Mouse (Mus musculus): ENCODE measurements around the gene Sap30bp. TPM values are rescaled to one million over a fixed set of nuclear protein-coding genes. Genes with fewer than 3 reads are reported as not detected.

Sap30bp gene
- polyA plus RNA-seq, 1 experiment from 2014 or later, result 52.5 TPM

GRCm38 (mm10) chr11:115971016-115971415 lies 37.9 kb downstream of the Sap30bp start:
- peaks cover 25% of the 10 kb centered on the region for H3K4me1 ChIP-seq (replicated peaks)
- no peak for DNase-seq (ENCODE audit: low spot score)
- peaks cover 33% of the 10 kb centered on the region for H3K27me3 ChIP-seq (ENCODE audit: insufficient read depth, poor library complexity, severe bottlenecking)
- peaks cover 14% of the 10 kb centered on the region for H3K36me3 ChIP-seq
- H3K9me3 ChIP-seq, result no peaks in the 10 kb centered on the region
- WGBS, result 77% methylated on average over 6 of the region's 6 CpGs
- no peak overlapping the region for H3K4me3 ChIP-seq
- no peak overlapping the region for H3K27ac ChIP-seq

DNA sequence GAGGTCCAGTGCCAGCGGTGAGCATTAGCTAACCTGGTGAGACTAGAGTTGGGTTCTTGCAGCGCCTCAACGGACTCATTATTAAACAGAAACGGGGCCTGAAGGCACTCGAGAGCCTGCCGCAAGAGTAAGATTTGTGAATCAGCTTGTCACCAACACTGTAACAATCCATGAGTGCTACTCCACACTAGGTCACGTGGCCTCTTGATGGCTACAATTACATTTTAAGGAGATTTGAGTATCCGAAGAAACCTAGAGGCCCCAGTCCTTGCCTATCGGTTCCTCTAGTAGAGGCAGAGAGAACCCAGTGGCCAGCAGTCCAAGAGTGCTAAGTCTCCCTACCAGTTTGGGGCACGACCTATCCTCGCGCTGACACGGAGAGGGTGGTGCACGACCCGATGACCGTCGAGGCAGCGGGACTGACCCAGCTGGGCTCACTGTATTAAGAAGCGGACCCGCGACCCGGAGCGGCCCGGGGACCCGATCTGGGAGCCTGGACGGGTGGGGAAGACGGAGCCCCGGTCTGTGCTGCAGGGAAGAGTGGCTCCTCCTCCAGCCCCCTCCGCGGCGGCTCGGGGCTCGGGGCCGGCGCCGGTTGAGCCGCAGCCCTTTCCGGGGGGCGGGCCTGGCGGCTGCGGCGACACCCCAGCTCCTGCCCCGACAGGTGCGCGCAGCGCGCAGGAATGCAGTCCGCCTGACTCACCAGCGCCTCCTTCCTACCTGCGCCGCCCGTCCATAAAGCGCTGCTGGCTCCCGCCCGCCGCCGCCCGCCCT lies 41.4 kb downstream of the Sap30bp start, which contains the start of gene Itgb4:
TSS of gene Itgb4 (plus strand) at position 401 of the 774 bp plus-strand sequence.
- peak; percentile 29 for DNase-seq (ENCODE audit: low spot score)
- peak within 1 kb of the TSS; percentile 64; the same call in 1 of the 2 replicates for H3K27ac ChIP-seq
- no peaks in the 10 kb centered on the region for H3K36me3 ChIP-seq
- peaks cover 66% of the 10 kb centered on the region for H3K27me3 ChIP-seq (ENCODE audit: insufficient read depth, poor library complexity, severe bottlenecking)
- H3K9me3 ChIP-seq, result no peaks in the 10 kb centered on the region
- peak within 1 kb of the TSS; percentile 52 for H3K4me3 ChIP-seq
- 10% methylated on average over 58 of the region's 58 CpGs for WGBS
- peaks cover 25% of the 10 kb centered on the region for H3K4me1 ChIP-seq (replicated peaks)

GRCm38 (mm10) chr11:115975083-115975420 lies 42.0 kb downstream of the Sap30bp start:
- peaks cover 67% of the 10 kb centered on the region for H3K27me3 ChIP-seq (ENCODE audit: insufficient read depth, poor library complexity, severe bottlenecking)
- H3K4me1 ChIP-seq (replicated peaks), result peaks cover 25% of the 10 kb centered on the region
- H3K4me3 ChIP-seq, result peak overlapping the region; percentile 52
- 4% methylated on average over 18 of the region's 18 CpGs for WGBS
- no peak for DNase-seq (ENCODE audit: low spot score)
- H3K27ac ChIP-seq, result peak overlapping the region; percentile 64; the same call in 1 of the 2 replicates
- H3K9me3 ChIP-seq, result no peaks in the 10 kb centered on the region
- no peaks in the 10 kb centered on the region for H3K36me3 ChIP-seq

DNA sequence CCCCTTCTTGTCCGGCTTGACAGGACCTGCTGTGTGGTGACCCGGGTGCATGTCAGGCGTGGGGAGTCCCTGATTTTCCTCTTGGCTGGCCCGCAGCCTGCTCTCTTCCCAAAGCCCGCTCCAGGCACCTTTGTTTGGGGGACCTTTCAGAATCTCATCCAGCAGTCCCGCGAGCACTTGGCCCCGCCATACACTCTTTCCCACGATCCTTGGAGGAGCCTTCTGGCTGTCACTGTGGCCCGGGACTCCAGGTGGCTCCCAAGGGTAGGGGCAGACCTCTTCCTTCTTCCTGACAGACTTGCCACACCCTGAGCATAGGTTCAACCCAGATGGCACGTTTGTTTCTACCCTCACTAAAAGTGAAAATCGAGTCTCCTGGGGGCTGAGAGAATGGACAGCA lies 42.5 kb downstream of the Sap30bp start:
- 32% methylated on average over 12 of the region's 12 CpGs for WGBS

DNA sequence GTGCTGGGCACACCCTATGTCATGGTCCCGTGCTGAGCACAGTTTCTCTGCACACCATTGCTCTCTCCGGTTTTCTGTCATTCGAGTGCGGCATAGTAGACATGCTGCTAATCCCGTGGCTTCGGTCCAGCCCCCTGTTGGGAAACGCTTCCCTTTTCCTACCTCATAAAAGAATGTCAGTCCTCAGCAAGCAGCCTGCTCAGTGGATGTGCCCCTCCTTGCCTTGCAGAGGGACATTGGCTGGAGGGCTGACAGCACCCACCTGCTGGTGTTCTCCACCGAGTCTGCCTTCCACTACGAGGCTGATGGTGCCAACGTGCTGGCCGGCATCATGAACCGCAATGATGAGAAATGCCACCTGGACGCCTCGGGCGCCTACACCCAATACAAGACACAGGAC lies 49.4 kb downstream of the Sap30bp start:
- 92% methylated on average over 15 of the region's 15 CpGs for WGBS
- H3K36me3 ChIP-seq, result no peaks in the 10 kb centered on the region
- peaks cover 37% of the 10 kb centered on the region for H3K27me3 ChIP-seq (ENCODE audit: insufficient read depth, poor library complexity, severe bottlenecking)
- H3K4me1 ChIP-seq (replicated peaks), result 0 out of 2 replicates have a peak, but pooled peaks cover 2% of the 10 kb centered on the region
- no peak for DNase-seq (ENCODE audit: low spot score)
- H3K9me3 ChIP-seq, result no peaks in the 10 kb centered on the region
- no peak overlapping the region for H3K27ac ChIP-seq
- H3K4me3 ChIP-seq, result no peak overlapping the region

More for the DNA sequence above, 42.5 kb downstream of the Sap30bp start:
- H3K36me3 ChIP-seq, result no peaks in the 10 kb centered on the region
- peaks cover 67% of the 10 kb centered on the region for H3K27me3 ChIP-seq (ENCODE audit: insufficient read depth, poor library complexity, severe bottlenecking)
- peaks cover 22% of the 10 kb centered on the region for H3K4me1 ChIP-seq (replicated peaks)
- no peak for DNase-seq (ENCODE audit: low spot score)
- peak overlapping the region; percentile 52; the same call in 1 of the 2 replicates for H3K4me3 ChIP-seq
- no peaks in the 10 kb centered on the region for H3K9me3 ChIP-seq
- H3K27ac ChIP-seq, result no peak overlapping the region

- 85% methylated on average over 8 of the region's 8 CpGs for WGBS
- H3K27ac ChIP-seq, result no peak overlapping the region
- H3K9me3 ChIP-seq, result no peaks in the 10 kb centered on the region
- H3K4me3 ChIP-seq, result no peak overlapping the region; the same call in 1 of the 2 replicates
- H3K27me3 ChIP-seq (ENCODE audit: insufficient read depth, poor library complexity, severe bottlenecking), result peaks cover 31% of the 10 kb centered on the region
- no peaks in the 10 kb centered on the region for H3K36me3 ChIP-seq
- 0 out of 2 replicates have a peak, but pooled peaks cover 4% of the 10 kb centered on the region for H3K4me1 ChIP-seq (replicated peaks)
- no peak for DNase-seq (ENCODE audit: low spot score)
These were observed 50.2 kb downstream of the Sap30bp start for GRCm38 (mm10) chr11:115983291-115983690.

- 27% methylated on average over 15 of the region's 15 CpGs for WGBS
- 0 out of 2 replicates have a peak overlapping the region, but pooled peaks have one; percentile 31 for H3K27ac ChIP-seq
These were observed 56.6 kb downstream of the Sap30bp start for GRCm38 (mm10) chr11:115989686-115990085.

DNA sequence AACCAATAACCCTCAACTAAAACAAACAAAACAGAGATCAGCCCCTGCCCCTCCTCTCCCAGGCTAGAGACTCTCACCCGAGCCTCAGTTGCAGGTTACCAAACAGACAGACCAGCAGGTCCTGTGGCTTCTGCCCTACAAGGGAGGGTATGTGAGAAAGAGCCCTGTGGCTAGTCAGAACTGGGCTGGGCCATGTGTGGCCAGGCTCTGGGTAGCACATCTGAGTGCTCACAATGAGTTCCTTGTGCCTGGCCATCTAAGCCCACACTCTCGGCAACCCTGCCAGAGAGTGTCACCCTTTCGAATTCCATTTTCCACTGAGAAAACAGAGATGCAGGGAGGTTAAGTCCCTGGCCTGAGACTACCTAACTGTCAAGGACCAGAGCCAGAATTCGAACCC lies 59.0 kb downstream of the Sap30bp start:
- WGBS, result 62% methylated on average over 4 of the region's 4 CpGs
- Histone ChIP-seq H3K27ac (no peak overlapping the region), H3K4me3 (no peak overlapping the region), H3K27me3 (ENCODE audit: insufficient read depth, poor library complexity, severe bottlenecking) (peaks cover 27% of the 10 kb centered on the region), H3K9me3 (no peaks in the 10 kb centered on the region), H3K4me1 (replicated peaks) (peaks cover 15% of the 10 kb centered on the region; the same call in 1 of the 2 replicates), H3K36me3 (no peaks in the 10 kb centered on the region)
- DNase-seq (ENCODE audit: low spot score), result no peak

More at GRCm38 (mm10) chr11:115989686-115990085, 56.6 kb downstream of the Sap30bp start:
- no peak for DNase-seq (ENCODE audit: low spot score)
- no peaks in the 10 kb centered on the region for H3K36me3 ChIP-seq
- H3K9me3 ChIP-seq, result no peaks in the 10 kb centered on the region
- H3K4me3 ChIP-seq, result peak overlapping the region; percentile 38
- peaks cover 30% of the 10 kb centered on the region for H3K27me3 ChIP-seq (ENCODE audit: insufficient read depth, poor library complexity, severe bottlenecking)
- peaks cover 15% of the 10 kb centered on the region; the same call in 1 of the 2 replicates for H3K4me1 ChIP-seq (replicated peaks)

DNA sequence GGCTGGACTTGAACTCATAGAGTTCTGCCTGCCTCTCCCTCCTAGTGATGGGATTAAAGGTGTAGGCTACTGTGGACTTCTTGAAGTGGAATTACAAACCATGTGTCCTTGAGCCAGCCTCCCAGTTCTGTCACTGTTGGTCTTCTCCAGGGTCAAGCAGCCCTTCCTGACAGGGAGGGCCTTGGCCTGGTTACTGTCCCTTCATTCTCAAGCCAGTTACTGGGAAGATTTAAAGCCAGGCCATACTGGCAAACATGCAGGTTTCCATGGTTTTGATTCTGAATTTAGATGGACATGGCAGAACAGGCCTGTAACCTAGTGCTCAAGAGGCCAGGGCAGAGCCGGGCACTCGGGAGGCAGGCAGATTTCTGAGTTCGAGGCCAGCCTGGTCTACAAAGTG lies 62.2 kb downstream of the Sap30bp start:
- no peaks in the 10 kb centered on the region for H3K36me3 ChIP-seq
- H3K27ac ChIP-seq, result no peak overlapping the region
- no peak for DNase-seq (ENCODE audit: low spot score)
- no peaks in the 10 kb centered on the region for H3K9me3 ChIP-seq
- peaks cover 16% of the 10 kb centered on the region; the same call in 1 of the 2 replicates for H3K27me3 ChIP-seq (ENCODE audit: insufficient read depth, poor library complexity, severe bottlenecking)
- H3K4me3 ChIP-seq, result no peak overlapping the region
- H3K4me1 ChIP-seq (replicated peaks), result peaks cover 9% of the 10 kb centered on the region
- WGBS, result 93% methylated on average over 3 of the region's 3 CpGs

DNA sequence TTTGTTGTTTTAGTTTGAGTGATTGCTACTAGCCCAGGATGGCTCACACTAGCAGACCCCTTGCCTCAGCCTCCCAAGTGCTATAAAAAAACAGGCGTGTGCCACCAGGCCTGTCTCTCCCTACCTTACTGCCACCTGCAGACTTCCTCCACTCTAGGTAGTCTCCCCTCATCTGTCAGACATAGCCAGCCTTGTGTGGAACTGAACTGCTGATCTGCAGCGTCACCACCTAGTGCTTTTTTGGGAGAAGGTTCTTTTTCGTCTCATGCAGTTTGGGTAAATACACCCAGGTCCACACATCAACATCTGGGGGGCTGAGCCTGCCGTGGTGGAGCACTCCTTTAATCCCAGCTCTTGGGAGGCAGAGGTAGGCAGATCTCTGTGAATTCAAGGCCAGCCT lies 64.0 kb downstream of the Sap30bp start:
- H3K4me1 ChIP-seq (replicated peaks), result peaks cover 18% of the 10 kb centered on the region
- no peak overlapping the region for H3K4me3 ChIP-seq
- no peak overlapping the region for H3K27ac ChIP-seq
- H3K9me3 ChIP-seq, result no peaks in the 10 kb centered on the region
- no peaks in the 10 kb centered on the region for H3K36me3 ChIP-seq
- WGBS, result 77% methylated on average over 4 of the region's 4 CpGs
- peaks cover 16% of the 10 kb centered on the region; the same call in 1 of the 2 replicates for H3K27me3 ChIP-seq (ENCODE audit: insufficient read depth, poor library complexity, severe bottlenecking)
- no peak for DNase-seq (ENCODE audit: low spot score)

GRCm38 (mm10) chr11:115997662-115998061 lies 64.6 kb downstream of the Sap30bp start:
- no peaks in the 10 kb centered on the region for H3K36me3 ChIP-seq
- DNase-seq (ENCODE audit: low spot score), result no peak
- peaks cover 16% of the 10 kb centered on the region; the same call in 1 of the 2 replicates for H3K27me3 ChIP-seq (ENCODE audit: insufficient read depth, poor library complexity, severe bottlenecking)
- no peak overlapping the region for H3K4me3 ChIP-seq
- WGBS, result 75% methylated on average over 5 of the region's 5 CpGs
- peaks cover 18% of the 10 kb centered on the region for H3K4me1 ChIP-seq (replicated peaks)
- H3K27ac ChIP-seq, result no peak overlapping the region
- no peaks in the 10 kb centered on the region for H3K9me3 ChIP-seq

DNA sequence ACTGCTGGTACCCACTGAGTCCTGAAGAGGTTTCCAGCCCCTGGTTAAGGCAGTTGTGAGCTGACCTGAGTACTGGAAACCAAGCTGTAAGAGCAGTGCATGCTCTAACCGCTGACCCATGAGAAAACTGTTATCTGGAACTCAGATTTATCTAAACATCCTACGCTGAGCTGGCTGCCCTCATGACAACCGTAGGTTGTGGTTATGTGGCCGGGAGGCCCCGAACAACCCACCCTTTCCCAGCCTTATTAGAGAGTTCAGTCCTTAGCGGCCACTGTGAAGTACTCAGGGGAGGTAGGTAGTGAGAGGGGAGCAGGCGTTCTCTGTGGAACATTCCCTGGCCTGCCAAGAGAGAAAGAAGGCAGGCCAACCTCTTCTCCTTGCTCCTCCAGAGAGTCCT lies 65.9 kb downstream of the Sap30bp start:
- DNase-seq (ENCODE audit: low spot score), result no peak
- Histone ChIP-seq H3K36me3 (no peaks in the 10 kb centered on the region), H3K27ac (no peak overlapping the region), H3K27me3 (ENCODE audit: insufficient read depth, poor library complexity, severe bottlenecking) (peaks cover 13% of the 10 kb centered on the region; the same call in 1 of the 2 replicates), H3K9me3 (no peaks in the 10 kb centered on the region), H3K4me1 (replicated peaks) (peaks cover 21% of the 10 kb centered on the region), H3K4me3 (no peak overlapping the region)
- 88% methylated on average over 7 of the region's 7 CpGs for WGBS

DNA sequence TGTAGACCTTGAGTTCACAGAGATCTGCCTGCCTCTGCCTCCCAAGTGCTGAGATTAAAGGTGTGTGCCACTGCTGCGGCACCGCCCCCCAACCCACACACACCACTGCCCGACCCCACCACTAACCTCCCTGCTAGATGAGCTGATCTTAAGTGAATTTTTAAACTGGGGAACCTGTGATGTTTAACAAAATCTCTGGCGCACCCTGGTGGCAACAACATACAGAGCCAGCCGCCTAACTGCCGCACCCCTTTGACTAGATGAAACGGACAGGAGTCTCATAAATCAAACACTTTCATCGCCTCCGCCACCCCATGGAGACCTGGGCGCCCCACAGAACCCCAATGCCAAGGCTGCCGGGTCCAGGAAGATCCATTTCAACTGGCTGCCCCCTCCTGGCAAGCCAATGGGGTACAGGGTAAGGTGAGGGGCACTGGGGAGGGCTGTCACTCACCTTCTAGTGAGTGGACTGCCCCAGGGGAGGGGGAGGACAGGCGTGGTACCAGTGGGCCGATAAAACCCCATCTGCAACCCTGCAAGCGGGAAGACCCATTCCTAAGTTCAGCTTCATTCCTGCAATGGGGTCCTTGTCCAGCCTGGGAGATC lies 66.6 kb downstream of the Sap30bp start:
- H3K36me3 ChIP-seq, result no peaks in the 10 kb centered on the region
- 20% methylated on average over 14 of the region's 14 CpGs for WGBS
- no peaks in the 10 kb centered on the region for H3K9me3 ChIP-seq
- peak overlapping the region; percentile 59; the same call in 1 of the 2 replicates for H3K27ac ChIP-seq
- peaks cover 13% of the 10 kb centered on the region; the same call in 1 of the 2 replicates for H3K27me3 ChIP-seq (ENCODE audit: insufficient read depth, poor library complexity, severe bottlenecking)
- H3K4me3 ChIP-seq, result peak overlapping the region; percentile 11
- peak; percentile 70 for DNase-seq (ENCODE audit: low spot score)
- H3K4me1 ChIP-seq (replicated peaks), result peaks cover 27% of the 10 kb centered on the region
